Mouse (Mus musculus): Measurements from ENCODE around the gene AA792892.
"Not testable (repeated sequence)": the region's sequence is repeated elsewhere in the genome, so short reads cannot be mapped to it uniquely, and the experiment has no call there.

AA792892 gene

GRCm38 (mm10) chr5:94339449-94339848 is at the start of gene AA792892:
Gene AA792892 (plus strand): TSS chr5:94339749.
- DNase-seq (ENCODE audit: low read depth, low spot score), result not testable (repeated sequence)

GRCm38 (mm10) chr5:94306696-94307095 is 32.9 kb upstream of the AA792892 start, which contains the start of gene A430089I19Rik:
Gene A430089I19Rik (minus strand): TSS chr5:94306796.
- not testable (repeated sequence) for DNase-seq (ENCODE audit: low read depth, low spot score)

- DNase-seq (ENCODE audit: low read depth, low spot score), result not testable (repeated sequence)
Observed at GRCm38 (mm10) chr5:94314135-94314534, 25.4 kb upstream of the AA792892 start, which contains the start of gene Gm6502. Gene Gm6502 (plus strand): TSS chr5:94314435.

All from ZHBTc4 (cell line).